Mouse (Mus musculus): ENCODE measurements around the gene Urad. TPM values are rescaled to one million over a fixed set of nuclear protein-coding genes. Genes with fewer than 3 reads are reported as not detected.

Urad gene
- total RNA-seq, 2 experiments from 2014 or later = not detected

DNA sequence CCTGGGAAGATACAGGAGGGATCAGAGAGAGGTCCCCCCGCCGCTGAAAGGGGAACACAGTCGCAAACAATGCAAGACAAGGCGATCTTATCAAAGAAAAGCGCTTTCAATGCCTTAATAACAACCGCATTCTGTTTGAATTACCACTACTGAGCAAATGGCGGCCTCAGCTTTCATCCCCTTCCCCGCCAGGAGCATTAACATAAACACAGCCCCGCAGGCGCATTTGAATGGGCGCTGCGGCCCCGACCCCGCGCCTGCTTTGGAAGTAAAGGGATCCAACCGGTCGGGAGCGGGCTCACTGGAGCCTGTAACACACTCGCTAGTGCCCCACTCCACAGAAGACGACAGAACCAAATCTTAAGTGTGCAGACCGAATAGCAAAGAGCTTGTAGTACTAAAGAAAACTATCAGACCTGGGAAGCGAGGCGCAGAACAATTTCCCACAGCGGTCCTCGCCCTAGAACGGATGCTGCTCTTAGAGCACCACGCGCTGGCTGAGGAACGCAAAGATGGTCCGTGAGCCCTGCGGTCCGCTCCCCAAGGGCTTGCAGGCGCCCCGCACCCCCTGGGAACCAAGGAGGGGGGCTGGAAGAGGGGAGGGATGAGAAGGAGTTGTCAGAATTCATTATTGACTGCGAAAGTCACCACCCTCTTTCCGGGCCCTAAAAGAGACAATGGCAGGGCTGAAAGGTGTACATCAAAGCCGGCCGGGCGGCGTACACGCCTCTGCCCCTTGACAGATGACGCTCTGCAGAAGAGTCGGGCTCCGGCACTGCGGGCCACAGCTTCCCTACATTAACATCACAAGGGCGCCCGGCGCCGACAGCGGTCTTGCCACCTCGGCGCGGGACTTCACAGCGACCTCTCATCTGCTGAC is 17.7 kb downstream of the Urad start:
- no peak for DNase-seq (ENCODE audit: low spot score in 2 of 2)
- intact Hi-C loops (cut with DNase I) = loop anchor here (5.0 to 10.0 kb wide), 3 partner anchors 32 to 420 kb away; partner anchors contain the start of genes Flt1 and Gsx1

DNA sequence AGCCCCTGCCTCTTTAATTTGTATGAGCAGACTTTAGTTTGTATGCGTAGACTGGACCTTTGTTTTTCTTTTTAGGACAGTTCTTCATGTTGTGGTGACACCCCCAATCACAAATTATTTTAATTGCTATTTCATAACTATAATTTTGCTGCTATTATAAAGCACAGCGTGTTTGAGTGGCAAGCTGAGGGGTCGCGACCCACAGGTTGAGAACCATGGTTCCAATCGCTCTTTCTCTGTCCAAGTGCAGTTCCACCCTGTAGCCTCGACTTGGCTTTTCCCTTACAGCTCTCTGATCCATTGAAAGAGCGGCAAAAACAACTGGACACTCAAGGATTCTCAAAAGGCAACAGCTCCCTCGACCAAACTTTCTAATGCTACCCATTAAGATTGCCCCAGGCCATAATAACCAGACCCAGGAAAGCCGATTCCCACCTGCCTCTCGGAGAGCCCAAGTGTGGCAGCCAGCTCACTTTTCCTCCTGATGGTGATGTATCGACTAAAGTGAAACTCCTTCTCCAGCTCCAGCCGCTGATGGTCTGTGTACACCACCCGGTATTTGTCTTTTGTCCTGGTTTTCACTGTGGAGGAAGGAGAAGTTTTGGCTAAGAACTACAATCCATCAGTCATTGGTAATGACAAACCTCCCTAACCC is 19.4 kb downstream of the Urad start:
- intact Hi-C loops (cut with DNase I) = loop anchor here (10.0 kb wide), 1 partner anchor 422 kb away; the partner anchor contains the start of gene Flt1
- DNase-seq (ENCODE audit: low spot score in 2 of 2) = no peak

DNA sequence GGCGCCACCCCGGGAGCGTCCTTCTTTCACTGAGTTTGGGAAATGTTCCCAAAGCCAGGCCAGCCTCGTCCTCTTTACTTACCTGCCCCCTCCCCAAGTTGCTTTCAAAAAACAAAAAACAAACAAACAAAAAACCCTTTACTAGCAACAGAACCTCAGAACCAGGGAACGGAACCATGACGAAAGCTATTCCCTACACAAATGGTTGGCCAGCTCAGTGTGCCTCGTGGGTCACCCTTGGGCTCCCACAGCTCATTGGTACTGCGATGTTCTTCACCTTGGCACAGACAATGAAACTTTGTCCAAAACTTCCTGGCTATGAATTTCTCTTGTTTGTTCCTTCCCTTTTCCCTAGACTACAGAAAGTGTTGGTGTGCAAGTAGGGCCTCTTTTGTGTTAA is 20.1 kb downstream of the Urad start:
- DNase-seq (ENCODE audit: low spot score in 2 of 2) = no peak
- intact Hi-C loops (cut with DNase I) = loop anchor here (10.0 kb wide), 1 partner anchor 423 kb away; the partner anchor contains the start of gene Flt1

DNA sequence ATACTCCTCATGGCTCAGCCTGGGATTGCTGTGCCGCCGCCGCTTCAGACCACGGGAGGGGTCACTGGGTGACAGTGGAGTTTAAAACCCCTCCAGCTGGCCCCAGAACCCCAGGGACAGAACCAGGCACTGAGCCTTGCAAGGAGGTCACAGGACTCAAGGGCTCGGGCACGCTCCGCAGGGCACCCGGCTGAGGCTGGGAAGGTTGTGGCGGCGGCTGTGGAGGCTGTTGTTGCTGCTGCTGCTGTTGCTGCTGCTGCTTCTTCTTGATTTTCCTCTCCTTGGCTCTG is 20.5 kb downstream of the Urad start:
- intact Hi-C loops (cut with DNase I) = loop anchor here (10.0 kb wide), 1 partner anchor 423 kb away; the partner anchor contains the start of gene Flt1
- DNase-seq (ENCODE audit: low spot score in 2 of 2) = no peak

DNA sequence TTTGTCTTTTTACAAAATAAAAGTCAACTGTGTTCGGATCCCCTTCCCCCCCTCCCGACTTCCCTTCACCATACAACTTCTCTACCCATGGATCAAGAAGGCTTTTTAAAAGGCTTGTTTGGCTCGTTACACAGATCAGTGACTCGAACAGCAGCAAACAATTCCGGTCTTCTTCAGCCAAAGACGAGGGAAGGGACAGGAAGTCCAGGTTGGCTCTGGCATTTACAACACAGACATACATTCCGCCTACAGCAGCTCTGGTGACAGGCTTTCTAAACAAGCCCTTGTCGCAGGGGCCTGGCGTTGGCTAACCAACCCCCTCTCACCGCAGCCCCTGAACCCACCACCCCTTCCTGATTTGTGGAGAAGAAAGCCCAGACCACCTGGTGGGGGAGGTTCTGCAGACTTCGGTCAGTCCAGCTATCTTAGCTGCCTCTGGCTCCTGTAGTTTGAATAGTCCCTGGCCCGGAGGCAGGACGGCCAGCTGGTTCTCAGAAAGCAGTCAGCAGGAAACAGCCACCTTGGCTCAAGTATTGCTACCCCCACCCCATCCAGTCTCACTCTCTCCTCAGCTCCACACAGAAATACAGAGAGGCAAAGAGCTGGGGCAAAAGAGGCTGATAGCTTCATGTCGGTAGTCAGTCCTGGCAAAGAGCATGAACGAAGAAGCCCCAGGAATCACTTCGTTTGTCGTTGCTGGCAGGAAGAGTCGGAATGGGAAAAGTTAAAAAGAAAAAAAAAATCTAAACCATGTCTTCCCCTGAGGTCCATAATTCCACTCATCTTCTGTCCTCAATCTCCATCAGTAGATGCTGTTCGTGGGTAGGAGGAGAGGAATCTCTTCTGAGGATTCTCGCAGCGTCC is 21.1 kb downstream of the Urad start:
- intact Hi-C loops (cut with DNase I) = loop anchor here (10.0 kb wide), 1 partner anchor 424 kb away; the partner anchor contains the start of gene Flt1
- DNase-seq (ENCODE audit: low spot score in 2 of 2) = no peak

DNA sequence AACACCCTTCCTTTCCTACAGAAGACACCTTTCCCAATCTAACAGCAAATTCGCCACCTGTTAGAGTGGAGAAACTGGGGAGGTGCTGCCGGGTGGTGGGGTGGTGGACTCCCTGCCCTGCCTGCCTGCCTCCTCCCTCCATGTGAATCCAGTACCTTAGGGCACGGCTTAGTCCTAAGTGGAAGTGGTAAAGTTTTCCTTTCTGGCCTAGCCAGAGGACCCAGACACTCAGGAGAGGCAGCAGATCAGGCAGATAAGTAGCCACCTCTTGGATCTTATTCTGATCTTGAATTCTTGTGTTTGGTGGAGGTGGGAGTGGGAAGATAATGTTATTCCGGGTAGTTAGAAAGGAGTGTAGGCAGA is 22.3 kb downstream of the Urad start:
- intact Hi-C loops (cut with DNase I) = loop anchor here (10.0 kb wide), 1 partner anchor 425 kb away; the partner anchor contains the start of gene Flt1
- DNase-seq (ENCODE audit: low spot score in 2 of 2) = no peak

DNA sequence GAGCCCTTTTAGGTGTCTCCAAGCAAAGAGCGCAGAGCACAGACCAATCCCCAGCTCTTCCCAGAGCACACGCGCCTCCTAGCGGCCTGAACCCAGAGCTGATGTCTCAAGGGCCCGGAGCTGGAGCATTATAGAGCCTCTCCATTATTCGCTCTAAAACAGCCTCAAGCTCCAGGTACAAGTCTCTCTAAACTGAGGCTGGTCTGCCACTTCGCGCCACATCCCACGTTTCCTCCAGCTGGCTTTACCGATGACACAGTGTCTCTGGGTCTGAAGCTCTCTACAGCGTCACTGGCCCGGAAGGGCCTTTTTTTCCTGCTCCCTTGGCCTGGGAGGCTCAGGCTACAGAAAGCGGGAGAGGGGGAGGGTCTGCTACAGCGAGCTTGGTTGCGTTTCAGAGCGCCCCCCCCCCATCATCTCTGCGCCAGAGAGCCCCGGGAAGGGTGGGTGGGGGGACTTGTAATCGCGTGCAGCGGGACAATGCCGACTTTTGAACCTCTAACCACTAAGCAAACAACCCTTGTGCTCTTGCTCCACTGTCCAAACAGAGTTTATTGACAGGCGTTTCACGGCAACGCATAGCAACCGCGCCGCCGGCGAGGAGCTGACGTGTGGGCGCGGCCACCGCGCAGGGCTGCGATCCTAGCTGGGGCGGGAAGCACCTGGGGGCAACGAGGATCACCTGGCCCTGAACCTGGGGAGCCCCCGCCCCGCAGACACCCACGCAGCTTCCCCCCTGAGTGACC is 22.8 kb downstream of the Urad start:
- DNase-seq (ENCODE audit: low spot score in 2 of 2) = no peak
- intact Hi-C loops (cut with DNase I) = loop anchor here (1.0 kb wide), 1 partner anchor 385 kb away; no protein-coding TSS in a partner anchor

DNA sequence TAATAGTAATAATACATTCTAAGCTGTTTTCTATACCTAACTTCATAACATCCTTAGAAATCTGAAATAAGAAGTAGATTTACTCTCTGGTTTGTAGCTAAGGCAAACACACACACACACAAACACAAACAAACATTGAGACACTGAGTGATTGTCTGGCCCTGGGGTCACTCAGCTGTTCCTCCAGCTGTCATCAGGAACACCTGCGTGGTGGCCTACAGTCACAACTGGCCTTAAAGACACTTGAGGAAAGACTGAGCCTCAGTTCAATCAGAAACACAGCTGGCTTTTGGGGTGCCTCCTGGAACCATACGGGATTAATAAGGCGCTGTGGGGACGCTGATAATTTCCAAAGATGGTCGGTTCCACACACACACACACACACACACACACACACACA is 25.0 kb downstream of the Urad start:
- DNase-seq (ENCODE audit: low spot score in 2 of 2) = no peak

DNA sequence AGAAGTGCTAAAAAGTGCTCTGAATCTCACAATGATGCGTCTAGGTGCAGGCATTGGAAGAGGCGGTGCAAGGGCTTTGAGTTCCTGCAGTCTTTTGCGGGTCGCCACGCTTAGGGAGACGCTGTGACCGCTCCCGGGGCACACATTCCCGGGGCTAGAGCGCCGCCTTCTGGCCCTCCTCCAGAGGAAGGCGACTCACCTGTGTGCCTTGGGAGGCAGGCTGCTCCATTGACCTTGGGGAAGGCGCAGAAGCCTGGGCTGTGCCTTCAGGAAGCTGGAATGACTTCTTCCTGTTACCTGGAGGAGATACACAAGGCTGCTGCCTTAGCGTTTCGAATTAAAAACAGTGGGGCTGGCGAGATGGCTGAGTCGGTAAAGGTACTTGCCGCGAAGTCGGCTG is 28.1 kb downstream of the Urad start:
- DNase-seq (ENCODE audit: low spot score in 2 of 2) = no peak
- intact Hi-C loops (cut with DNase I) = no loop called here

More for the DNA sequence above, 25.0 kb downstream of the Urad start:
- intact Hi-C loops (cut with DNase I) = no loop called here

DNA sequence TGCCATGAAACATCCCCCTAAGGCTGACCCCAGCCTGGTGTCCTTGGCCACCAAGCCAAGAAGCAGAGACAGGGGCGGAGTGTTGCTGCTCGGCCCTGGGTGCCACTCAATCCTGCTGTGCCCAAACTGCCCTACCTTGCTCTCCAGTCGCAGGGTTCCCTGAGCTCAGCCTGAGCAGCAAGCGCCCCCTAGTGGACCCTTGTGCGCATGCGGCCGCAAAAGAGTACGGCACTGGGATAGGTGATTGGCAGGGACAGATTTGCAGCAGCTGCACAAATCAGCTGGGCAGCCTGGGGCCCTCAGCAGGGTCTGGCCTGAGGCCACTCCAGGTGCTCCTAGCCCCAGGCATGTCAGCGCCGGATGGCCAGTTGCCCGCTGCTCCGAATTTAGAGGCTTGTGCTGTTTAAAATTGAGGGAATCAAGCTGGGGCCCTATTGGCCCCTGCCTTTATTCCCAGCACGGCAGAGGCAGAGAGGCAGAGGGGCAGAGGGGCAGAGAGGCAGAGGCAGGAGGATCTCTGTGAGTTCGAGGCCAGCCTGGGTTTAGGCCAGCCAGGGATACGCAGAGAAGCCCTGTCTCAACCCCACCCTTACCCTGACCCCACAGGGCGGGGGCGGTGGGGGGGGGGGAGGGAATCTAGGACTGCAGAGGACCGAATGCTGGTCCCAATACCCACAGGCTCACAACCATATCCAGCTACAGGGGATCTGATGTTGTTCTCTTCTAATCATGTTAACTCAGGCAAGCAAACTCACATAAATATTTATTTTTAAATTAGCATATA is 28.9 kb downstream of the Urad start:
- no peak for DNase-seq (ENCODE audit: low spot score in 2 of 2)

DNA sequence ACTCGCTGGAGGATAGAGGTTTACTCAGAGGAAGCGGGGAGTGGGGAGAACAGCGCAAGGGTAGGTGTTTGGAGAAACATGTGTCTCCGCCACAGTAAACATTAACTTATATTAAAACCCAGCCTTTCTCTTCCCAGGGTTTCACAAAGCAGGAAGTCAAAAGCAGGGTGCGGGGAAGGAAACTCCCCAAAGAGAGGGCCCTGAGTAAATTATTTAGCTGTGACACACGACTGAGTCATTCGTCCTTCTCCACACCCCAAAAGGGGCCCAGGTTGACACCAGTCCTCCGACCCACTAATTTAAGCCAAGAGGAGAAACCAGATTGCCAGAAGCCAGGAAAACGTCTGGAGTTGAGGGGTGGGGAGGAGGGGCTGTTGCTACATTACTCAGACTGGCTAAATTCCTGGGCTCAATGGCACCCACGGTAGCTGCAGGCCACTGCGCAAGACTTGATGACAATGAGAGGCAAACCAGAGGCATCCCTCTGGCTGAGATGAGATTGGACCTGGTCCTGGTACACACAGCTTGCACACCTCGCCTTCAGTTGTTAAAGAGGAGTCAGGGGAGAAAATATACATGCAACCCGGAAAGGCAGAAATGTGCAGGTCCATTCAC is 29.6 kb downstream of the Urad start:
- no peak for DNase-seq (ENCODE audit: low spot score in 2 of 2)
- intact Hi-C loops (cut with DNase I) = loop anchor here (2.0 kb wide), 1 partner anchor 378 kb away; no protein-coding TSS in a partner anchor

More for the DNA sequence above, 28.9 kb downstream of the Urad start:
- intact Hi-C loops (cut with DNase I) = loop anchor here (2.0 kb wide), 1 partner anchor 379 kb away; no protein-coding TSS in a partner anchor

DNA sequence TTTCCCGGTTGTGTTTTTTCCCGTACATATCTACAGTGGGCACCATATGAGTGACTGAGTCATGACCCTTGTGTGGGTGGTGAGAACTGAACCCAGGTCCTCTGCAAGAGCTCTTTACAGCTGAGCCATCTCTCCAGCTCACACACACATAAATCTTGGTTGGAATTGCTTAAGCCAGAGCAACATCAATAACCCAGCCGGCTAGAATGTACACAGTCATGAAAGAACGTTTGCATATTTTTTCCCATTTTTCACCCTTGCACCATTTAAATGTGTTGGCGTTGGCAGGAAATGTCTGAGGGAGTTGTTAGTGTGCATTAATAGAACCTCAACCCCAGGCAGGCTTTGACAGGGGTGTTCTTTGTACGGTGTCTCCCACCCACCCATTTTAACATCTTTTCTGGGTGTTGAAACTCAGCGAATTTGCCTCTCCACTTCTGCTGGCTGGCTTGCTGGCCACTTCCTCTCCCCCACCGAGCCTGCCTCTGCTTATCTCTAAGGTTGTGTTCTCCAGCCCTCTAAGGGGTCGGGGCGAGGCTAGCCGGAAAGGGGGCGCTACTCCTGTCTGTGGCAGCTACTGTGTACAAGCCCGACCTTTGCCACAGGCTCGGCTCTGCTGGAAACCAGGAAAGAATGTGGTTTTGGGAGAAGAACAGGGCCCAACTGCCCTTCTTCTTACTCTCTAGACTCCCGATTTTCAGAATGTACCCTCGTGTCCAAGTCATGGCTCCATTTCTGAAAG is 30.3 kb downstream of the Urad start:
- no peak for DNase-seq (ENCODE audit: low spot score in 2 of 2)
- intact Hi-C loops (cut with DNase I) = loop anchor here (2.0 kb wide), 1 partner anchor 377 kb away; no protein-coding TSS in a partner anchor

DNA sequence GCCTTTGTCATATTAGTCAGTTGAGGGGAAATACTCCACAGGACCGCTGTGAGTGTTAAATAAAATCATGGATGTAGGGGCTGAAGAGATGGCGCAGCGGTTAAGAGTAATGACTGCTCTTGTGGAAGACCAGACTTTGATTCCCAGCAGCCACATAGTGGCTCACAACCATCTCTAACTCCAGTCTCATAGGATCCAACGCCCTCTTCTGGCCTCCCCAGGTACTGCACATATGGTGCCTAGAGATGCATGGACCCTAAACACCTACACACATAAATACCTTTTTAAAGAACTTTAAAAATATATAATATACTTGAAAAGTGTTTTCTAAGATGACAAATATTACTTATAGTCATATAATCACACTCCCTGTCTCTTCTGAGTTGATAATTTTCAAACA is 37.9 kb downstream of the Urad start:
- intact Hi-C loops (cut with DNase I) = no loop called here
- no peak for DNase-seq (ENCODE audit: low spot score in 2 of 2)

DNA sequence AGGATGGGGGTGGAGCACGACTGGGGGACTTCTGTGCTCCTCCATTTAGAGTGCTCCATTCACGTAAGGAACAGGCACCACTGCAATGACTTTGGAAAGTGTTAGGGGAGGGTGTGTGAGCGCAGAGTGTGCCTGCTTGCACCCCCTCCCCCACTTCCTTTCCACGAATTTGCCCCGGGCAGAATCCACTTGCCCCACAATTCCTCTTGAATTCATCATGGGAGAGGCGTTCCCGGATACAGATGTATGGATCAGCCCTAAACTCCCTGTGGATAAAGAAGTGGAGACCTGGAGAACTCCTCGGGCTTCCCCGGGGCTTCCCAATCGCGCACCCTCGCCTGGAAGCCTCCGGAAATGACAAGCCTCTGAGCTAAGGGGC is 44.7 kb downstream of the Urad start:
- intact Hi-C loops (cut with DNase I) = no loop called here
- DNase-seq (ENCODE audit: low spot score in 2 of 2) = no peak

DNA sequence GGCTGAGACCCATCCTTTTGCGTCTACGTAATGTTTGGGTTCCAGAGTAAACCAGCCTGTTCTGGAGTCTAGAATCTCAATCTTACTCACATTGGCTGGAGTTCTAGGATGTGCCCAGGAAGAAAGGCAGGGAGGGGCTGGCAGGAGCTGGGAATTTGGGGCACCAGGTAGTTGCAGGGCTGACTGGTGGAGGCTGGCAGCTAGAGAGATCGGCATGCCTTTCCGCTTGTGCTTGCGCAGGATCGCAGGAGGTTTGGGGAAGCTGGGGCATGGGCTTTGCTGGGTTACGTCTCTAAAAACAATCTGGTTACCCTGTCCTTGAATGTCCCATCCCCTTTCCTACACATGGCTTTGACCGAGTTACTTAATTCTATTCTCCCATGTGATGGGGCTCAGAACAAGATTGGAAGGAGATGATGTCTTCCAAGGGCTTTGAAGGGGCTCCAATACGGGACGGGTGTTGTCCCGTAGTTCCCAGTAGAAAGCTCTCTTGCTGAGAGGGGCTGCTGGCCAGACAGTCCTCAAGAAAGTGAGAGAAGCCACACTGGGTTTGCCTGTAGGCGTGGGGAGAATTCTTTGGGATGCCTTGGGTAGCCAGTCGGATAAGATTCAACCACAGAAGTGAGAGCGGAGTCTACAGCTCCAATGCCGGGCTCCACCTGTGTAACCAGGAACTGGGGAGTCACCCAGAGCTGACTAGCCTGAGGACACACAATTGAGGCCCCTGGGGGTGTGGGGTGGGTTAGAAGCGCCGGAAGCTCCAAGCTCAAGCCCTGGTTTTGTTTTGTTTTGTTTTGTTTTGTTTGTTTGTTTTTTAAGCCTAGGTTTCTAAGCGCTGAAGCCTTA is 45.3 kb downstream of the Urad start:
- no peak for DNase-seq (ENCODE audit: low spot score in 2 of 2)
- intact Hi-C loops (cut with DNase I) = no loop called here

DNA sequence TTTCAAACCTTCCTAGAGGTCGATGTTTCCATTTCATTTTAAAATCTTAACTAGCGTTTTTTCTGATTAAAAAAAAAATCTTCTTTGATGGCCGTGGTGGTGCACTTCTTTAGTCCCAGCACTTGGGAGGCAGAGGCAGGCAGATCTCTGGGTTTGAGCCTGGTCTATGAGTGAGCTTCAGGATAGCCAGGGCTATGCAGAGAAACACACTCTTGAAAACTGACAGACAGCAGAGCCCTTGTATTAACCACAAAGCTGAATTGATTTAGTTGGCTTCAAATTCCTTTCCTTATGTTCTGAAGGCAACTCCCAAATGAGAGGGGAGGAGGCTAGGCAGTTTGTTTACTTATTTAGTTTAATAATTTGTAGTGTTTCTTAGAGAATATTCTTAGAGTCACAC is 46.5 kb downstream of the Urad start:
- DNase-seq (ENCODE audit: low spot score in 2 of 2) = no peak
- intact Hi-C loops (cut with DNase I) = no loop called here
